Mouse (Mus musculus) MEL (cell line): ENCODE data around the gene Slc35d1.

Experiments used
- CHD2 ChIP-seq: IDR thresholded peaks from 2 replicates; pipeline ENCODE4 v1.6.1; 2011; ENCODE audit warnings: low read length, improper control_type of control experiment
- CTCF ChIP-seq, 3 experiments: IDR thresholded peaks in 2 of 3; conservative IDR thresholded peaks in 1 of 3; 2 replicates each; pipeline ENCODE4 v1.5.1; 2011 to 2012; ENCODE audit warnings: low read length in 3 of 3, low read depth in 2 of 3, mild to moderate bottlenecking in 2 of 3, improper control_type of control experiment in 1 of 3, inconsistent platforms in 1 of 3, mixed read lengths in 1 of 3, moderate library complexity in 1 of 3; ENCODE audit not compliant: control insufficient read depth in 1 of 3, insufficient read depth in 1 of 3, poor library complexity in 1 of 3, severe bottlenecking in 1 of 3
- EP300 ChIP-seq, 2 experiments: IDR thresholded peaks; 2 replicates each; pipeline ENCODE4 v1.6.1; 2011; ENCODE audit warnings: improper control_type of control experiment in 2 of 2, low read length in 2 of 2, low read depth in 1 of 2, mild to moderate bottlenecking in 1 of 2
- ETS1 ChIP-seq: IDR thresholded peaks from 2 replicates; pipeline ENCODE4 v1.6.1; 2012; ENCODE audit warnings: low read depth, mild to moderate bottlenecking, inconsistent platforms, low read length, improper control_type of control experiment, moderate library complexity
- GABPA ChIP-seq: IDR thresholded peaks from 2 replicates; pipeline ENCODE4 v1.6.1; 2012; ENCODE audit warnings: low read depth, mild to moderate bottlenecking, inconsistent platforms, low read length, improper control_type of control experiment, moderate library complexity
- MAX ChIP-seq: IDR thresholded peaks from 2 replicates; pipeline ENCODE4 v1.6.1; 2011; ENCODE audit warnings: low read length, improper control_type of control experiment
- NELFE ChIP-seq: IDR thresholded peaks from 2 replicates; pipeline ENCODE4 v1.6.1; 2011; ENCODE audit warnings: low read depth, low read length, improper control_type of control experiment
- NRF1 ChIP-seq: IDR thresholded peaks from 2 replicates; pipeline ENCODE4 v1.6.1; 2014; ENCODE audit warnings: low read depth, mild to moderate bottlenecking, inconsistent platforms, low read length, improper control_type of control experiment, moderate library complexity; ENCODE audit not compliant: poor library complexity, insufficient read depth, severe bottlenecking
- POLR2A ChIP-seq, 2 experiments: IDR thresholded peaks; 2 replicates each; pipeline ENCODE4 v1.6.1; 2011 to 2012; ENCODE audit warnings: low read length in 2 of 2, mild to moderate bottlenecking in 2 of 2, control low read depth in 1 of 2, improper control_type of control experiment in 1 of 2, low read depth in 1 of 2, moderate library complexity in 1 of 2; ENCODE audit not compliant: control insufficient read depth in 1 of 2, insufficient read depth in 1 of 2, poor library complexity in 1 of 2
- POLR2AphosphoS2 ChIP-seq: IDR thresholded peaks from 2 replicates; pipeline ENCODE4 v1.6.1; 2011; ENCODE audit warnings: low read length, improper control_type of control experiment
- TAL1 ChIP-seq: IDR thresholded peaks from 2 replicates; pipeline ENCODE4 v1.6.1; 2012; ENCODE audit warnings: mild to moderate bottlenecking, inconsistent platforms, low read length, moderate library complexity, mixed read lengths
- USF1 ChIP-seq: IDR thresholded peaks from 2 replicates; pipeline ENCODE4 v1.6.1; 2014; ENCODE audit warnings: low read depth, mild to moderate bottlenecking, inconsistent platforms, low read length, improper control_type of control experiment, moderate library complexity
- ZC3H11A ChIP-seq: IDR thresholded peaks from 2 replicates; pipeline ENCODE4 v1.6.1; 2012; ENCODE audit warnings: low read depth, mild to moderate bottlenecking, inconsistent platforms, low read length, improper control_type of control experiment
- ZMIZ1 ChIP-seq: IDR thresholded peaks from 2 replicates; pipeline ENCODE4 v1.6.1; 2012; ENCODE audit warnings: low read depth, mild to moderate bottlenecking, inconsistent platforms, low read length, improper control_type of control experiment, moderate library complexity

GRCm38 (mm10) chr4:103146339-103146738 lies 68.6 kb downstream of the Slc35d1 start:
- no peak for TF ChIP-seq TAL1
- no peak for TF ChIP-seq USF1
- no peak for TF ChIP-seq EP300 (IDR thresholded peaks at IDR 0.05; ENCODE audit: low read depth in 1 of 2, low read length in 2 of 2)
- no peak for TF ChIP-seq POLR2AphosphoS2
- no peak for TF ChIP-seq ZMIZ1
- peak; percentile 62 to 81 (median 71) for TF ChIP-seq CTCF (IDR thresholded peaks at IDR 0.05 in 2 of 3, conservative IDR thresholded peaks at IDR 0.05 in 1 of 3; ENCODE audit: control insufficient read depth in 1 of 3, insufficient read depth in 1 of 3, low read depth in 2 of 3, low read length in 3 of 3, poor library complexity in 1 of 3, severe bottlenecking in 1 of 3)
- TF ChIP-seq MAX, result no peak
- TF ChIP-seq GABPA, result no peak
- TF ChIP-seq NRF1, result no peak
- no peak for TF ChIP-seq POLR2A (IDR thresholded peaks at IDR 0.05; ENCODE audit: control insufficient read depth in 1 of 2, insufficient read depth in 1 of 2, low read depth in 1 of 2, low read length in 2 of 2, poor library complexity in 1 of 2)
- peak; percentile 16; the same call in 1 of the 2 replicates for TF ChIP-seq ZC3H11A
- no peak for TF ChIP-seq ETS1
- TF ChIP-seq CHD2, result no peak
- TF ChIP-seq NELFE, result no peak
